Mouse (Mus musculus) mouse embryonic stem cell (cell line): Measurements from ENCODE around the gene Cdc42ep3.

Experiments used
- in situ Hi-C, 2 experiments: fragments of 300-500 bp; cut with MboI; formaldehyde crosslinking; loops; 1 replicate in 1 of 2; 3 replicates in 1 of 2; pipeline ENCODE4 v1.14.3; 2019 to 2020; ENCODE audit warnings: low sequenced_read_pairs in 2 of 2, low pct_unique_long_range_greater_than_20kb in 1 of 2, mixed read lengths in 1 of 2; ENCODE audit not compliant: unreplicated experiment in 1 of 2

Cdc42ep3 gene

GRCm38 (mm10) chr17:79347920-79348589, 6.8 kb downstream of the Cdc42ep3 start:
- in situ Hi-C loops, result no loop called here

GRCm38 (mm10) chr17:79347291-79347690, 7.6 kb downstream of the Cdc42ep3 start:
- in situ Hi-C loops, result no loop called here

- in situ Hi-C loops, result no loop called here
Observed at GRCm38 (mm10) chr17:79345001-79345709, 9.7 kb downstream of the Cdc42ep3 start.

GRCm38 (mm10) chr17:79343334-79343946, 11.5 kb downstream of the Cdc42ep3 start:
- in situ Hi-C loops, result no loop called here

GRCm38 (mm10) chr17:79342639-79343333, 12.1 kb downstream of the Cdc42ep3 start:
- in situ Hi-C loops, result no loop called here

- in situ Hi-C loops, result no loop called here
Observed at GRCm38 (mm10) chr17:79341946-79342470, 12.9 kb downstream of the Cdc42ep3 start.

- in situ Hi-C loops, result no loop called here
Observed at GRCm38 (mm10) chr17:79337494-79337893, 17.4 kb downstream of the Cdc42ep3 start.

- in situ Hi-C loops, result no loop called here
Observed at GRCm38 (mm10) chr17:79334701-79335100, 20.2 kb downstream of the Cdc42ep3 start.

- in situ Hi-C loops, result no loop called here
Observed at GRCm38 (mm10) chr17:79333650-79334049, 21.2 kb downstream of the Cdc42ep3 start.

GRCm38 (mm10) chr17:79332864-79333263, 22.0 kb downstream of the Cdc42ep3 start:
- in situ Hi-C loops, result no loop called here

- in situ Hi-C loops, result no loop called here
Observed at GRCm38 (mm10) chr17:79330397-79330796, 24.5 kb downstream of the Cdc42ep3 start.

GRCm38 (mm10) chr17:79326868-79327376, 28.0 kb downstream of the Cdc42ep3 start:
- in situ Hi-C loops, result no loop called here

GRCm38 (mm10) chr17:79317085-79317751, 37.7 kb downstream of the Cdc42ep3 start:
- in situ Hi-C loops, result no loop called here

GRCm38 (mm10) chr17:79315415-79316094, 39.3 kb downstream of the Cdc42ep3 start:
- in situ Hi-C loops, result no loop called here

GRCm38 (mm10) chr17:79310465-79310864, 44.4 kb downstream of the Cdc42ep3 start:
- in situ Hi-C loops, result no loop called here

- in situ Hi-C loops, result no loop called here
Observed at GRCm38 (mm10) chr17:79309506-79309905, 45.4 kb downstream of the Cdc42ep3 start.

GRCm38 (mm10) chr17:79305644-79306043, 49.2 kb downstream of the Cdc42ep3 start:
- in situ Hi-C loops, result no loop called here
